Mouse (Mus musculus) layer of hippocampus, postnatal 10 days (tissue): Measurements from ENCODE around the gene Cmtm5. TPM values are rescaled to one million over a fixed set of nuclear protein-coding genes. Genes with fewer than 3 reads are reported as not detected.
"Not testable (repeated sequence)": the region's sequence is repeated elsewhere in the genome, so short reads cannot be mapped to it uniquely, and the experiment has no call there.

ENCODE experiments used
- DNase-seq, 2 experiments: peaks; one replicate each; pipeline ENCODE4 v3.0.0; 2021; ENCODE audit warnings: low spot score in 2 of 2
- total RNA-seq, 2 experiments: library from RNA; stranded (reverse); gene quantifications; 2 replicates each; pipeline ENCODE4 v1.2.3; 2021

Cmtm5 gene
- total RNA-seq, 2 experiments from 2014 or later, result 33.5 to 37.0 TPM

DNA sequence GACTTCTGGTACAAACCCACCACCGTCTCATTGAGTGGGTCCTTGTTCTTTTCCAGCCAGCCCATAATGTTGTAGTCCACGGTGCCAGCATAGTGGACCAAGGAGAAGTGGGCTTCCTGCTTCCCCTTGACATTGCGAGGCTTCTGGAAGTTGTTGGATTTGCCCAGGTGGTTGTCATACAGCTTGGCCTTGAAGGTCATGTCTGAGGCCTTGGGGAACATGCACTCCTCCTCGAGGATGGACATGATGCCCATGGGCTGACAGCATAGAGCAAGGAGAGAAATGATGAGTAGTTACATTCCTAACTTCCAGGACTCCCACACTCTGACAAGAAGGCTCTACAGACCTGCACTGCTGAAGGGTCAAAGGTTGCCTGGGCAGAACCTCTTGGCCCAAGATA is 22.4 kb downstream of the Cmtm5 start:
- DNase-seq, result no peak

DNA sequence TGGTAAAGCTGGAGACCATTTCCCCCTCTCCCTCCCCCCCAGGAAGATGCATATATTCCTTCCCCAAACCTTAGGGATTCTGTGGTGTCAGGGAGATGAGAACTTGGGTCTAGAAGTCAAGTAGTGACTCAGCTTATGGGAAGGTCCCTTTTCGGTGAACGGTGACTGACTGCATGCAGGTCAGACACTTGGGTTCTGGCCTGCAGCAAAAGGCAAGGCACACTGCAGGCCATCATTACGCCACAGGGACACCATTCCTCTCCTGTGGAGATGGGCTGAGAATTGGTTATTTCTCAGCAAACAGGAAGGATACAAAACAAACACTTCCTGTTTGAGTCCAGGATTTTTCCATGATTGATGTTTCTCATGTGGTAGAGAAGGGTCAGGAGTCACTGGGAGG is 23.1 kb downstream of the Cmtm5 start:
- no peak for DNase-seq

DNA sequence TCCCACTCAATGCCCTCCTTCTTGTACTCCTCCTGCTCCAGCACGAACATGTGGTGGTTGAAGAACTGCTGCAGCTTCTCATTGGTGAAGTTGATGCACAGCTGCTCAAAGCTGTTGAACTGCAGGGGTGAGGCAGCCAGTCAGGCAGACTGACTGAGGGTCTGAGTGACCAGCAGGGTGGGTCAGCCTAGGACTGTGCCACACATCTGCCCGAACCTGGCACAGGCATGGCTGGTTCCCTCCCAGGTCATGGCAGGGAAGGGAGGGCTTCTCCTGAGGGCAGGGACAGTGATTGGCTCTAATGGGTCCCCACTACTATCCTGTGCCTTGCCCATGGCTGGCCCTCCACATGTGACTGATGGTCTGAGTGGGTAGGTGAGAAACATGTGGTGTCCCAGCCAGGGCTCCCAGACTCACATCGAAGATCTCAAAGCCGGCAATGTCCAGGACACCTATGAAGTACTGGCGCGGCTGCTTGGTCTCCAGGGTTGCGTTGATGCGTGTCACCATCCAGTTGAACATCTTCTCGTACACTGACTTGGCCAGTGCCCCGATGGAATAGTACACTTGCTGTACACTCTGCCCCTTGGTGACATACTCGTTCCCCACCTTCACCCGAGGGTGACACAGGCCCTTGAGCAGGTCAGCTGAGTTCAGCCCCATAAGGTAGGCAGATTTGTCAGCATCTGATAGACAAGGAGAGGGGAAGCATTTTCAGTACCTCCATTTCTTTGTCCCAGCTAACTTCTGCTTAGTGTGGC is 24.0 kb downstream of the Cmtm5 start:
- not testable (repeated sequence) for DNase-seq

DNA sequence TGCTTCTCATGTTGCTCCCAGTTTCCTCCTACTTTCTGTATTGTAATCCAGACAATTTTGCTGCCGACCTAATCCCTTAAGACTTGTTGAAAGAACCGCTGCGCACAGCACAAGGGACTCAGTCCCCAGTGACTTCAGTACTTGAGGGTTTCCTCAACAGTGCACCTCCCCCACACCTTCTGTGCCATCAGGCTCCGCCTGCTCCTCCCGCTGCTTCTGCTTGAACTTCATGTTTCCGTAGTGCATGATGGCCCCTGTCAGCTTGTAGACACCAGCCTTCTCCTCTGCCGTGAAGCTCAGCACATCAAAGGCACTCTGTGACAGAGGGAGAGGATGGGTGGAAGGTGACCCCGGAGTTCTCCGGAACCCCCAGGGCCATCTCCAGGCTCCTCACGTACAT is 24.7 kb downstream of the Cmtm5 start:
- DNase-seq, result peak; percentile 39 to 41

DNA sequence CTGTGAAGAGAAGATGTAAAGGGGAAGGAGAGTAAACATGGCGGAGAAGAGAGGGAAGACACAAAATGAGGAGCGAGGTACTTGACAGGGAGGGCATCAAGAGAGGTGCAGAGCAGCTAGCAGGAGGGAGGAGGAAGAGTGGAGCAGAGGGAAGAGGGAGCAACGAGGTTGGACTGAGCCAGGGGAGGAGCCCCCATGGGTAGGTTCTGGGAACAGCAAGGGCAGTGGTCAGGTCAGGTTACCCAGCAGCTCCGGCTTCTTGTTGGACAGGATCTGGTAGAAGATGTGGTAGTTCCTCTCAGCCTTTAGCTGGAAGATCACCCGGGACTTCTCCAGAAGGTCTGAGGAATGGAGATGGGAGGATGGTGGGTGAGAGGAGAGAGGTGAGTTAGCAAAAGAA is 25.4 kb downstream of the Cmtm5 start:
- DNase-seq, result no peak

DNA sequence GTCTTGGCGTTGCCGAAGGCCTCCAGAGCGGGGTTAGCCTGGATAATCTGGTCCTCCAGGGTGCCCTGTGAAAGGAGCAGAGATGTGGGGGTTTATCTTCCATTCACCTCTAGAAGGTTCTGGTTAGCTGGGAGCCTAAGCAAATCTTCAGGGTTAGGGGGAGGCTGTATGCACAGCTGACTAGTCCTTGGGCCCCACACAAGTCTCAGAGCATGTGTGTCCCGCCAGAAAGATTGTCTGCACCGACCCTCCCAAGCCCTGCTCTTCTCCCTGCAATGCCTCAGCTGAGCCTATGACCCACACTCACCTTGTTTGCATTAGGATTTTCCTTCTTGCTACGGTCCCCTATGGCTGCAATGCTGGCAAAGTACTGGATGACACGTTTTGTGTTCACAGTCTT is 26.7 kb downstream of the Cmtm5 start:
- no peak for DNase-seq

DNA sequence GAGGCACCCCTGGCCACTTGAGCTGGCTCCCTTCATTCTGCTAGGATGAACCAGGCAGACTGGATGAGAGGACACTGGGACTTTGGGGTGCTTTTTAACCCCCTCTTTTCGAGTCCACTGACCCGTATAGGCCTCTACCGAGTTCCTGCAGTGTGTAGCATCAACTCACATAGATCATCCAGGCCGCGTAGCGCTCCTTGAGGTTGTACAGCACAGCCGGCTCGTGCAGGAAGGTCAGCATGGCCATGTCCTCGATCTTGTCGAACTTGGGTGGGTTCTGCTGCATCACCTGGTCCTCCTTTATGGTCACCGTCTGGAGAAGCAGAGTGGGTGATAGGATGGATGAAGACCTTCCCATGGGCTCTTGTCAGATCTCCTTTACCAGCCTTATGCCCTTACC is 27.7 kb downstream of the Cmtm5 start:
- no peak for DNase-seq

DNA sequence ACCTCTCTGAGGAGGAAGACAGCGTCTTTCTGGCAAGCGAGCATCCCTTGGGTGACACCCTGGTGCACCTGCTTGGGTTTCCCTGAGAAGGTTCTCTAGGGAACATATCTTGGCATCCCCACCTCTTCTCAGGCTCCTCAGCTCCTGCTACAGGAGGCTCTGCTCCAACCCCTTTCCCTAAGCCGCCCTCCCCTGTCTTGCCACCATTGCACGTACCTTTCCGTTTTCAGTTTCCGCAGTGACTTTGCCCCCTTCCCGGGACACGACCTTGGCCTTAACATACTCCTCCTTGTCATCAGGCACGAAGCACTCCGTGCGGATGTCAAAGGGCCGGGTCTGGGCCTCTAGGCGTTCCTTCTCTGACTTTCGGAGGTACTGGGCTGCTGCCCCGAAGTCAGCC is 29.0 kb downstream of the Cmtm5 start:
- DNase-seq, result no peak

DNA sequence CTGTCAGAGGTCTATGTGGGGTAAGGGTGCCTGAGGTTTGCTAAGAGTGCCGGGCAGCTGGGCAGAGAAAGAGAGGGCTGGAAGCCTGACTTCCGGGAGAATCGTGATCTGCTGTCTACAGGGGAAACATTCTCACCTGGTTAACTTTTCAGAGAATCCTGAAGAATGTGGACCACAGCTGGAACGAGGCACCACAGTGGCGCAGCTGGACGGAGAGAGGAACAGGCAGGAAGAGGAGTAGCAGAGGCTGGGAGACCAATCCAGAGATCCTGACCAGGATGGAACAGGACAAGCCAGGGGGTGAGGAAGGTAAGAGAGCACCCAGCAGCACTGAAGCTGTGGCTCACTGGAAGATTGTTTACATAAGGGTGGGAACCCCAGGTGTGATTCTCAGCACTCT is 29.6 kb downstream of the Cmtm5 start:
- DNase-seq, result no peak

DNA sequence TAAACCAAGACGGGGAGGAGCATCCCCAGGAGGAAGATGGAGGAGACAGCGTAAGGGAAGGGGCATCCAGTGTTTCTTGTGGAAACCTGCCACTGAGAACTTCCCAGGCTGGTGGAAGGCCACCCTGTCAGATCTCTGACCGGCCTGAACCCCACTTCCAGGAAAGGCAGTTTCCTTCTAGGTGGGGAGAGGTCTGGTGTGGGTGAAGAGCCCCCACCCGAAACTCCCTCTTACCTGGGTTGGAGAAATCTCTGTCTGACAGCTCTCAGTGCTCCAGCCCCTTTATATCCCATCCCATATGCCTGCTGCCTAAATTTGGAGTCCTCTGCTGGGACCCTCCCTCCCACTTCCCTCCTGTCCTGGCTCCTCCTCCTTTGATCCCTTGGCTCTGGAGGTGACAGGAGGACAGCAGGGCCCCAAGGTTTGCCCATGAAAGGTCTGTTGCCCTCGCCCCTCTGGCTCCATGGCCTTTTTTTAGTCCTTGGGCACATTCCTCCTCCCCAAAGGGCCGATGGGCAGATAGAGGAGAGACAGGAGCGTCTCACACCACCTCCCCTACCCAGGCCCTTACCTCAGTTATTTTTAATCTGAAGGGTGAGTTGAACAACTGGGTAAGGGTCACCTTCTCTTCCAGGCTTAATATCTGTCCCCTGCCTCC is 30.4 kb downstream of the Cmtm5 start, which contains the start of gene Myh6:
TSS of gene Myh6 (minus strand) at position 608 of the 658 bp plus-strand sequence.
- no peak for DNase-seq

DNA sequence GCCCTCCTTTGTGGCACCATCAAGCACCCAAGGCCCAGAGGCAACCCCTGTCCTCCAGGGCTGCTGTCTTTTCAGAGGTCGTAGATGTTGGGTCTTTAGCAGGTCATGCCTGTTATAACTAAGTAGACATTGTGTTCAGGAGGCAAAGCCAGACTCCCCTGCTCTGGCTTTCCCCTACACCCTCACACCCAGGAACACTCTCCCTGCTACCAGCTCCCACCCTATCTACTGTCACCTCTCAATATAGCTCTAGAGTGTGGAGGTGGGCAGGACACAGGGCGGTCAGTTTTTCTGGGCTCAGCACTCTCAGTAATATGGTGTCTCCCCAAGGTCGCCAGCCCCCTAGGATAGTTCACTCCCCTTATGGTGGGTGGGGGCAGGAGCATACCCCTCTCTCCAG is 31.8 kb downstream of the Cmtm5 start:
- DNase-seq, result no peak

DNA sequence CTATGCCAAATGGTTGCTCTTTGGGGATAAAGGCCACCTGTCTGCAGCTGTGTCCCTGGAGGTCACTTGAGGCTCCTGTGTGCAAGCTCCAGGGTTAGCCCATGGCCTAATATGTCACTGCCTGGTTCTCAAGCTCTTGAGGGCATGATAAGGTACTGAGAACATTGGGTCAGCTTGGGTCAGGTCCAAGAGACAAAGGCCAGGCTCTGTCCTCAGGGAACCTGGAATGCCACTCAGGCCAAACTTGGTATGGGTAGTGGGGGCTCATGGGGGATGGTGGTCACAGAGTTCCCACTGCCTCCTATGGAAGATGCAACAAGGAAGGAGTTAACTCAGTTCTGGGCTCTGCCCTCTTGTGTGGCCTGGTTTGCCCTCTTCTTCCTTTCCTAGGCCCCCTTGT is 32.3 kb downstream of the Cmtm5 start:
- DNase-seq, result no peak

DNA sequence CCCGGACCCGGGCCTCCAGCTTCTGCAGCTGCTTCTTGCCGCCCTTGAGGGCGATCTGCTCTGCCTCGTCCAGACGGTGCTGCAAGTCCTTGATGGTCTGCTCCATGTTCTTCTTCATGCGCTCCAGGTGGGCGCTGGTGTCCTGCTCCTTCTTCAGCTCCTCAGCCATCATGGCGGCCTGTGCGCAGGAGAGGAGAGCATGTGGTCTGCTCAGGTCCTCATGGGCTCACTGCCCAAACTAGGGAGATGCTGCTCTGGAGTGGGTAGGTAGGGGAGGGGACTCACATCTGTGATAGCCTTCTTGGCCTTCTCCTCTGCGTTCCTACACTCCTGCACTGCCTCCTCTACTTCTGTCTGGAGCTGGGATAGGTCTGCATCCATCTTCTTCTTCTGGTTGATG is 36.7 kb downstream of the Cmtm5 start:
- DNase-seq, result not testable (repeated sequence)

DNA sequence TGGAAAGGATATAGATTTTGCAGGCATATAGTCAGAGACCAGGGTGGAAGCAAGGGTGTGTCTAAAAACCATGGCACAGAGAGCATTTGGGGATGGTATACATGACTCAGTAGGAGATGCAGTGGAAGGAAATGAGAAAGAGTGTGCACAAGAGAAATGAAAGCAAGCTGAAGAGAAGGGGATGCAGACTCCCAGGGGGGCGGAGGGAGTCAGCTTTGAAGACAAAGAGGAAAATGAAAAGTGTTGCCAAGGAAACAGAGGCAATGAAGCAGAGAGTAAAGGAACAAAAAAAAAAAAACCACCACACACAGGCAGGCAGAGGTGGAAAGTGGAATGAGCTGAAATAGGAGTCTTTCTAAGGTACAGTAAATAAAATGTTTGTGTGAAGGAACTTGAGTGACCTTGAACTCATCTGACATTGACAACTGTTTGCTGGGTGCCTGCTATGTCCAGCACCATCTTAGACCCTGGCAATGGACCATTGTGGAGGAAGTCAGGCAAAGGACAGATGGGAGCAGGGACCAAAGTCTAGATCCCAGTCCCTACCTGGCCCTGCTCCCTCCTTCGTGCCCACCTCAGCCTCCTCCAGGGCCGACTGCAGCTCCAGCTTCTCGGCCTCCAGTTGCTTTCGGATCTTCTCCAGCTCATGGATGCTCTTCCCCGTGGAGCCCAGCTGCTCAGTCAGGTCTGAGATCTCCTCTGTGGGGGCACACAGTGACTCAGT is 38.2 kb downstream of the Cmtm5 start:
- DNase-seq, result no peak

DNA sequence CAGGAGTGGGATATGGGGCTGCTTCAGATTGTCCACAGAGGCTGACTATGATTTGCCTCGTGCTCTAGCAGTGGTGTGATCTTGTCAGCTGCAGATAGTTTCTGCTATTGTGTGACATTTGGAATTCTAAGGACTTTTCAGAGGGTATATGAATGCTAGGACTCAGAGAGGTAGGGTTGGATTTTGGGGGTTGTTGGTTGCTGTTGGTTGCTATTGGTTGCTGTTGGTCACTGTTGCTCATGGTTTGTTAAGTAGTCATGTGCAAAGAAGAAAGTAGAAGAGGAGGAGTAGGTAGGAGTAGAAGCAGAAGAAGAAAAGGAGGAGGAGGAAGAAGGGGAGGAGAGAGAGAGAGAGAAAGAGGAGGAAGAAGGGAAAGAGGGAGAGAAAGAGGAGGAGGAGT is 40.6 kb downstream of the Cmtm5 start, which contains the start of gene Gm17428:
TSS of gene Gm17428 (plus strand) at position 301 of the 400 bp plus-strand sequence.
- DNase-seq, result no peak

DNA sequence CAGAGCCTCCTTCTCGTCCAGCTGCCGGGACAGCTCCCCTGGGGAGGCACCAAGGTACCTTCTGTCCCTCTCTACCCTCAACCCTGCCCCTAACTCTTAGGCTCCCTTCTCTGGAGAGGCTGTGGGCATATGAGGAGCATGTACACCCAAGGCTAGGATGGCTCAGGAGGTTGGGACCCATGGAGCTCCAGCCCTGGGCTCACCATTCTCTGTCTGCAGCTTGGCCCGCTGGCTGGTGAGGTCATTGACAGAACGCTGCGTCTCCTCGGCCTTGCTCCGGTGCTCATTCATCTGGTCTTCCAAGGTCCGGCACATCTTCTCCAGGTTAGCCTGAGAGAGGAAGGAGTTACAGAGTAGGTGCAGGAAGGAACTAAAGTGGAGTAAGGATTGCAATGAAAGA is 42.6 kb downstream of the Cmtm5 start:
- DNase-seq, result no peak

DNA sequence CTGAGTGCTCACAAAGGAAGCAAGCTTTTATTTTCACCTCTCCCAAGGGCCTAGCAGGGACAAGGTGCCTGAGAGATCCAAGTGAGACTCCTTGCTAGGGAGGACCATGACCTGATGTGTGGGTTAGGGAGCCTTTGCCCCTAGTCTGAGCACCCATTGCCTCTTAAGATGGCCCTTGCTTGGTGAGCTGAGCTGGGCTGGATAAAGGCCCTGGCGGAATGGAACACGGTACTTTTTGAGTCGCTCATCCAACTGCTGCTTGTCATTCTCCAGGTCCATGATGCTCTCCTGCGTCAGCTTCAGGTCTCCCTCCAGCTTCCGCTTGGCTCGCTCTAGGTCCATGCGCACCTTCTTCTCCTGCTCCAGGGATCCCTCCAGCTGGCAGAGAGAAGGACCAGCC is 45.9 kb downstream of the Cmtm5 start:
- no peak for DNase-seq

DNA sequence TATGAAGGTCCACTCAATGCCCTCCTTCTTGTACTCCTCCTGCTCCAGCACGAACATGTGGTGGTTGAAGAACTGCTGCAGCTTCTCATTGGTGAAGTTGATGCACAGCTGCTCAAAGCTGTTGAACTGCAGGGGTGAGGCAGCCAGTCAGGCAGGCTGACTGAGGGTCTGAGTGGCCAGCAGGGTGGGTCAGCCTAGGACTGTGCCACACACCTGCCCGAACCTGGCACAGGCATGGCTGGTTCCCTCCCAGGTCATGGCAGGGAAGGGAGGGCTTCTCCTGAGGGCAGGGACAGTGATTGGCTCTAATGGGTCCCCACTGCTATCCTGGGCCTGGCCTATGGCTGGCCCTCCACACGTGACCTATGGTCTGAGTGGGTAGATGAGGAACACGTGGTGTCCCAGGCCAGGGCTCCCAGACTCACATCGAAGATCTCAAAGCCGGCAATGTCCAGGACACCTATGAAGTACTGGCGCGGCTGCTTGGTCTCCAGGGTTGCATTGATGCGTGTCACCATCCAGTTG is 52.4 kb downstream of the Cmtm5 start:
- DNase-seq, result not testable (repeated sequence)
